Mouse (Mus musculus): ENCODE results near the gene Slc41a3. TPM values are rescaled to one million over a fixed set of nuclear protein-coding genes. Genes with fewer than 3 reads are reported as not detected.
A peak's percentile ranks its signal among the peaks of the same experiment; 100 is the strongest.

Gene Slc41a3
- total and polyA plus RNA-seq, 3 experiments: 0.10 to 0.59 (median 0.15) TPM

DNA sequence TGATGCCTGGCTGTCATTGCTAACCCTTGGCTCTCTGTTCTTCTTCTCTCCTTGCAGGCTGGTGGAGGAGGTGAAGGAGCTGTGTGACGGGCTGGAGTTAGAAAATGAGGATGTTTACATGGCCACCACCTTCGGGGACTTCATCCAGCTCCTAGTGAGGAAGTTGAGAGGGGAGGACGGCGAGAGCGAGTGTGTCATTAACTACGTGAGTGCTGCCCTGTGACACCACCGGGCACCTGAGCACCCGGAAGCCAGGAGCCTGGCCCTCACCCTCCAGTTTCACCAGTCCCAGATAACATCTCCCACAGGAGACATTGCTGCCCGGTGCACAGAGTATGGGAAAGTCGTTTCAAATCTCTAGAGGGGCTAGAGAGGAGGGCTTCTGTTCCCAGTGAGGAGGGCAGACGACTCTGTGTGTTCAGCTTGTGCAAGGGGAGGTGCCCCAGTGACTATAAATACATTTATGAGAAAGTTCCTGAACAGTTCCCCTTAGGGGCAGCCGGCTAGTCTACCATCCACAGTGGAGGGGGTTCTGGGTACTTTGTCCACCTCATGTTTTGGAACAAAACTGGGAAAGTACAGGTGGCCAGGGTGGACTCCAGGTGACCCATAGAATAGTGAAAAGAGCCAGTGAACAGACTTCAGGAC is 34.7 kb upstream of the Slc41a3 start:
- TF ChIP-seq HCFC1 (IDR thresholded peaks at IDR 0.05; ENCODE audit: low read depth, low read length) (no peak), BHLHE40 (IDR thresholded peaks at IDR 0.05; ENCODE audit: low read depth, low read length) (no peak), POLR2AphosphoS2 (IDR thresholded peaks at IDR 0.05; ENCODE audit: low read depth, low read length) (no peak), POLR2A (IDR thresholded peaks at IDR 0.05; ENCODE audit: low read depth, low read length) (no peak), MAFK (IDR thresholded peaks at IDR 0.05; ENCODE audit: insufficient replicate concordance, low read length) (no peak), KAT2A (IDR thresholded peaks at IDR 0.05; ENCODE audit: insufficient replicate concordance, low read length) (no peak)
- Histone ChIP-seq H3K79me2 (replicated peaks; ENCODE audit: control insufficient read depth, extremely low read depth, insufficient read depth, poor library complexity, severe bottlenecking) (no peaks in the 10 kb centered on the region), H3K9ac (ENCODE audit: insufficient read depth, low read depth) (no peak overlapping the region), H3K9me3 (replicated peaks; ENCODE audit: low read length) (peaks cover 3% of the 10 kb centered on the region), H3K27ac (ENCODE audit: insufficient read depth, low read depth) (no peak overlapping the region), H3K4me2 (ENCODE audit: insufficient read depth, low read depth, poor library complexity, severe bottlenecking) (no peak overlapping the region), H3K4me3 (replicated peaks in 1 of 3; ENCODE audit: low read depth in 2 of 3, low read length in 2 of 3, poor library complexity in 1 of 3) (no peak overlapping the region), H3K27me3 (replicated peaks) (peaks cover 75% of the 10 kb centered on the region), H3K36me3 (replicated peaks in 1 of 2; ENCODE audit: control insufficient read depth in 1 of 2, insufficient read depth in 1 of 2, low read length in 1 of 2) (no peaks in the 10 kb centered on the region), H3K4me1 (ENCODE audit: control insufficient read depth in 1 of 2, insufficient read depth in 2 of 2) (no peaks in the 10 kb centered on the region)
- in situ Hi-C loops (cut with MboI; ENCODE audit: low pct_ligation_motif_present, low pct_unique_long_range_greater_than_20kb, low sequenced_read_pairs): no loop called here
- no peak for DNase-seq (ENCODE audit: extremely low read depth)
- dilution Hi-C loops (cut with MboI; ENCODE audit: extremely low pct_ligation_motif_present, extremely low pct_unique_long_range_greater_than_20kb, low sequenced_read_pairs): no loop called here

DNA sequence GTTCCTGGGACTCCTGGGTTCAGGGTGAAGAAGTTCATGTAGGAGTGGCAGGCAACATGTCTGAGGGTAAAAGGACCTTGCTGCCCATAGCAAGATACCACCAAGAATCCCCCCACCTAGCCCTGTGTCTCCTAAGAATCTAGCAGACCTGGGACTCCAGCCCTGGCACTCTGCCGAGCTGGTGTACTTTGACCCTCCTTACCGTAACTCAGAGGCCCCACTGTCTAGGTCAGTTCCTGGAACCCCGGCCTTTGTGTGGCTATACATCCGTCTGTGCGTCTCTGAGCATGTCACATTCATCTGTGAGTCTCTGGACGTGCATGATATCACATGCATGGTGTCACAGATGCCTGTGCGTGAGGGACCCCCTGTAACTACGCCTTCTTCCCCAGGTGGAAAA is 34.1 kb upstream of the Slc41a3 start:
- H3K9me3 ChIP-seq (replicated peaks; ENCODE audit: low read length): peaks cover 3% of the 10 kb centered on the region
- H3K27ac ChIP-seq (ENCODE audit: insufficient read depth, low read depth): no peak overlapping the region
- H3K79me2 ChIP-seq (replicated peaks; ENCODE audit: control insufficient read depth, extremely low read depth, insufficient read depth, poor library complexity, severe bottlenecking): no peaks in the 10 kb centered on the region
- TF ChIP-seq SMC3 (IDR thresholded peaks at IDR 0.05; ENCODE audit: low read depth, low read length): no peak
- no peak for TF ChIP-seq CTCF (conservative IDR thresholded peaks at IDR 0.05 in 1 of 2, IDR thresholded peaks at IDR 0.05 in 1 of 2; ENCODE audit: low read depth in 2 of 2, low read length in 2 of 2)
- TF ChIP-seq MEF2A (IDR thresholded peaks at IDR 0.05; ENCODE audit: borderline replicate concordance, low read depth, low read length): no peak
- TF ChIP-seq GABPA (IDR thresholded peaks at IDR 0.05; ENCODE audit: insufficient replicate concordance, low read depth, low read length): no peak
- TF ChIP-seq RCOR1 (conservative IDR thresholded peaks at IDR 0.05; ENCODE audit: low read depth, low read length): no peak
- peaks cover 72% of the 10 kb centered on the region for H3K27me3 ChIP-seq (replicated peaks)
- H3K36me3 ChIP-seq (replicated peaks in 1 of 2; ENCODE audit: control insufficient read depth in 1 of 2, insufficient read depth in 1 of 2, low read length in 1 of 2): no peaks in the 10 kb centered on the region
- H3K4me2 ChIP-seq (ENCODE audit: insufficient read depth, low read depth, poor library complexity, severe bottlenecking): no peak overlapping the region
- dilution Hi-C loops (cut with MboI; ENCODE audit: extremely low pct_ligation_motif_present, extremely low pct_unique_long_range_greater_than_20kb, low sequenced_read_pairs): no loop called here
- in situ Hi-C loops (cut with MboI; ENCODE audit: low pct_ligation_motif_present, low pct_unique_long_range_greater_than_20kb, low sequenced_read_pairs): no loop called here
- DNase-seq (ENCODE audit: extremely low read depth): no peak
- H3K9ac ChIP-seq (ENCODE audit: insufficient read depth, low read depth): no peak overlapping the region
- no peak overlapping the region for H3K4me3 ChIP-seq (replicated peaks in 1 of 3; ENCODE audit: low read depth in 2 of 3, low read length in 2 of 3, poor library complexity in 1 of 3)
- peaks cover 0 to 5% of the 10 kb centered on the region in 2 experiments; a peak in 2 of 4 replicates for H3K4me1 ChIP-seq (ENCODE audit: control insufficient read depth in 1 of 2, insufficient read depth in 2 of 2)

DNA sequence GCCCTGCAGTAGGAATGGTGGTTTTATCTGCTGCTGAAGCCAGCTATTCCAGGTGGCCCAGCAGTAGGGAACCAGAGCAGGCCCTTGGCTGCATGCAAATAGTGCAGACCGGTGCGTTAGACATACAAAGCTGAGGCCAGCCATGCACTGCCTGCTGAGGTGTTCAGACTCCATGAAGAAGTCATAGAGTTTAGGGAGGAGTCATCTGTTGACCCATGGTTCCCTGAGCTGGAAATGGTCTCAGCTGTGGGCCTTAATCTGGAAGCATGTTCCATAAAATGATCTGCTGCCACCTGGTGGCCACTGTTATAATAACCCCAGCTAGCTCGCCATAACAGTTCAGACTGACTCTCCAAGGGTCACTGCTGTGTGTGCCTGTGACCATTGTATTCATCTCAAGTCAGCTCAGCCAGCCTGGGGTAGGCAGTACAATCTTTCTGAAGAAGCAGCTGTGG is 29.2 kb upstream of the Slc41a3 start:
- no peak for TF ChIP-seq ZMIZ1 (IDR thresholded peaks at IDR 0.05; ENCODE audit: low read depth, low read length)
- TF ChIP-seq UBTF (IDR thresholded peaks at IDR 0.05; ENCODE audit: low read depth, low read length): no peak
- TF ChIP-seq ELF1 (IDR thresholded peaks at IDR 0.05; ENCODE audit: low read depth, low read length): no peak
- no peak for TF ChIP-seq MXI1 (IDR thresholded peaks at IDR 0.05; ENCODE audit: low read depth, low read length)
- TF ChIP-seq RAD21 (IDR thresholded peaks at IDR 0.05; ENCODE audit: low read depth, low read length): peak; percentile 56
- TF ChIP-seq GABPA (IDR thresholded peaks at IDR 0.05; ENCODE audit: insufficient replicate concordance, low read depth, low read length): no peak
- TF ChIP-seq E2F4 (IDR thresholded peaks at IDR 0.05; ENCODE audit: insufficient replicate concordance, low read depth, low read length): no peak
- no peak for TF ChIP-seq POLR2A (IDR thresholded peaks at IDR 0.05; ENCODE audit: low read depth, low read length)
- peak; percentile 77 for TF ChIP-seq CTCF (conservative IDR thresholded peaks at IDR 0.05 in 1 of 2, IDR thresholded peaks at IDR 0.05 in 1 of 2; ENCODE audit: low read depth in 2 of 2, low read length in 2 of 2)
- TF ChIP-seq RCOR1 (conservative IDR thresholded peaks at IDR 0.05; ENCODE audit: low read depth, low read length): no peak
- 0 out of 2 replicates have a peak, but pooled peaks have one; percentile 28 for TF ChIP-seq MYC (IDR thresholded peaks at IDR 0.05; ENCODE audit: low read depth, low read length)
- TF ChIP-seq SMC3 (IDR thresholded peaks at IDR 0.05; ENCODE audit: low read depth, low read length): peak; percentile 53
- Histone ChIP-seq H3K4me3 (replicated peaks in 1 of 3; ENCODE audit: low read depth in 2 of 3, low read length in 2 of 3, poor library complexity in 1 of 3) (no peak overlapping the region), H3K79me2 (replicated peaks; ENCODE audit: control insufficient read depth, extremely low read depth, insufficient read depth, poor library complexity, severe bottlenecking) (no peaks in the 10 kb centered on the region), H3K36me3 (replicated peaks in 1 of 2; ENCODE audit: control insufficient read depth in 1 of 2, insufficient read depth in 1 of 2, low read length in 1 of 2) (no peaks in the 10 kb centered on the region), H3K27ac (ENCODE audit: insufficient read depth, low read depth) (no peak overlapping the region), H3K27me3 (replicated peaks) (peaks cover 54% of the 10 kb centered on the region), H3K9me3 (replicated peaks; ENCODE audit: low read length) (no peaks in the 10 kb centered on the region), H3K4me2 (ENCODE audit: insufficient read depth, low read depth, poor library complexity, severe bottlenecking) (no peak overlapping the region), H3K4me1 (ENCODE audit: control insufficient read depth in 1 of 2, insufficient read depth in 2 of 2) (peaks cover 8 to 13% of the 10 kb centered on the region in 2 experiments), H3K9ac (ENCODE audit: insufficient read depth, low read depth) (no peak overlapping the region)
- peak; percentile 58 for DNase-seq (ENCODE audit: extremely low read depth)
- in situ Hi-C loops (cut with MboI; ENCODE audit: low pct_ligation_motif_present, low pct_unique_long_range_greater_than_20kb, low sequenced_read_pairs) (no loop called here), dilution Hi-C loops (cut with MboI; ENCODE audit: extremely low pct_ligation_motif_present, extremely low pct_unique_long_range_greater_than_20kb, low sequenced_read_pairs) (no loop called here)

All from CH12.LX (cell line).